Mouse (Mus musculus) CD8-positive naive resting alpha-beta T cell, adult 2 months (primary cell): ENCODE results near the gene Cyth1.

Experiments used
- DNase-seq, 2 experiments: peaks; one replicate each; pipeline ENCODE4 v3.0.0; 2022; ENCODE audit warnings: low read depth in 2 of 2, low spot score in 2 of 2

Cyth1 gene

DNA sequence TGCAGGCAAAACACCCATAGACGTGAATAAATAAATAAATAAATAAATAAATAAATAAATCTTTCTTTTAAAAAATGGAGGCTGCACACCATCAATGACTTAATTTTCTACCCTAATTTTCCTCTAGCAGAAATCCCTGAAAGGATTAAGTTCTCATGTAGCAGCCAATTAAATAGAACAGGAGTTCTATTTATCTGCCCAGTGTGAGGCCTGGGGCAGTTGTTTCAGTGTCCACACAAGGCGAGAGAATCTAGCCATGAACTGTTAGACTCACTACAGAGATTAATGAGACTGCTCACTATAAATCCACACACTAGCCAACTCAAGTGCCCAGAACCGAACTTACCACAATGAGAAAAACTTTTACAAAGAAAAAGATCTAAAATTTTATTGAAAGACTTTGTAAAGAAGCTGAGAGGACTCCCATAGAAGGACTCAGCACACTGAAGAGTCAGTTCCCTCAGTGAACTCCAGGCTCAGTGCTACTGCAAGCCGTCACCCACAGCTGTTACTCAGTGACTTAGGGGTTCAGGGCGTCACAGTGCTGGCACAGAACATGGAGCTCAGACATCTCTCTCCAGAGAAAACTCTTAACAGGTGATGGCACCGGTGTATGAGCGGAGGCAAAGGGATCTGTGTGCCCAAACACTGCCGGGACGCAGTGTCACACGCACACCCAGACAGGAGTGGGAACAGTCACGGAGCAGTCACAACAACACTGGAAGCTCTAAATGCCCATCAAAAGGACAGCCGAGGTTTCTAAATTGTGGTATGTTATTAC, 23.1 kb downstream of the Cyth1 start:
- DNase-seq = peak in 1 of 2 experiments; percentile 40

DNA sequence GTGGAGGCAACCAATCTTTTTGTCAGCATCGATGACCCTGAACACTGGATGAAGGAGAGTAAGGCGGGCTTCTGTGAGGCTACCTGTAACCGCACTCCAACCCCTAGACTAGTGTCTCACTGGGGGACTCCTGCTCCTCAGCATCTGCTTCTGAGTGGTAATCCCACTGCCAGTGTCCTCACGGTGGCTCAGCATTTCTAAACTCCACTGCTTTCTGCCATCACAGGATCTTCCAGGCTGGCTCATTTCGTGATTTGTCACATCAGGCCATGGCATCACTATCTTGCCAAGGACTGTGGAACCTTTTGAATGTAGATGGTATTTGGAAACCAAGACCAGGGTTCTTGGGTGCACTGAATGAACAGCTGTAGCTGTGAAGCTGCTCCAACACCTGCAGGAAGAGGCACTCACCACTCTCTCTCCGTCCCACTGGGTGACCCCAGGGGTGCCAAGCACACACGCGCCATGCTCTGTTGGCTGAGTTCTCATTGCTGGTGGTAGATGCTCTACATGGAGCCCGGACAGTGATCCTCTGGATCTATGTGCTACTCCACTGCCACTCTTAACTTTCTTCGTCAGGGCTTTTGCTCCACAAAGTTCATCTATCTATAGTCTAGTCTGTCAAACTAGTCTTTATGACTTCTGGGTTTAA, 24.9 kb downstream of the Cyth1 start:
- DNase-seq = no peak

- DNase-seq = no peak
These were observed 25.5 kb downstream of the Cyth1 start for GRCm38 (mm10) chr11:118222917-118223316.

DNA sequence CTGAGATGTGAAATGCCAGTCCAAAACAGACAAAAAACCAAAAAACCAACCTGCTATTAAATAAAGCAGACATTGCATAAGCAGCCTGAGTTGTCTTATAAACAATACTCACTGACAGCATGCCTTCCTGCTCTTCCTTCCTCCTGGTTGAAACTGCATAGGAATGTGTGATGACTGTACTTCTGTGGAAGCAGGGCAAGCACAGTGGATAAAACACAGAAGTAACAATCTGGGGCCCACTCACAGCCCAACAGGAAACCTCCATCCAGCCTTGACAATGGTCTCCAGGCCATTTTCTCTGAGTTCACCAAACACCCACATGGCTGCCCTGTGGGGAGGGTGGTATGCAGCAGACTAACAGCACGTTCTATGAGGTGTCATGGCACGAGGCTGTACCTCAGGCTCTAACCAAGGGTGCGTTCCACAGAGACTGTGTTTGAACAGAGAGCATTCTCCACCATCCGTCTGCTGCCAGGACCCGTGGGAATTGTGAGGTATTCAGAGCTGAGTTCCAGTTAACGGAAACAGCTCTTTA, 26.0 kb downstream of the Cyth1 start:
- DNase-seq = no peak

GRCm38 (mm10) chr11:118220561-118221262, 27.7 kb downstream of the Cyth1 start:
- peak; percentile 62 to 76 for DNase-seq

DNA sequence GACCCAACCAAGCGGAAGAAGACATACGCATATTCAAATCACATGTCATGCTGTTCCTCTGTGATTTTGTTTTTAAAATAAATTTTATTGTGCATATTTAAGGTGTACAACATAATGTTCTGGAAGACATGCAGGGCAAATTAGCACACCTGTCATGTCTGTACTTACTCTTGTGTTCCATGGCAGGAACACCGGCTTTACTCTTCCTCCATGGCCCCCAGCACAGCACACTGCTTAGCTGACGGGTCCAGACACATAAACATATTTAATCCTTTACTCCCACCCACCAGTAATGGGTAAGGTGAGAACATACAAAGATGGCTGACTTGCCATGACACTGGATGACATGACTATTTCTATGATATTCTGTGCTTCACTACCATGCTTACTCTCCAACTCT, 29.3 kb downstream of the Cyth1 start:
- DNase-seq = no peak

GRCm38 (mm10) chr11:118216468-118216867, 31.9 kb downstream of the Cyth1 start:
- no peak for DNase-seq

DNA sequence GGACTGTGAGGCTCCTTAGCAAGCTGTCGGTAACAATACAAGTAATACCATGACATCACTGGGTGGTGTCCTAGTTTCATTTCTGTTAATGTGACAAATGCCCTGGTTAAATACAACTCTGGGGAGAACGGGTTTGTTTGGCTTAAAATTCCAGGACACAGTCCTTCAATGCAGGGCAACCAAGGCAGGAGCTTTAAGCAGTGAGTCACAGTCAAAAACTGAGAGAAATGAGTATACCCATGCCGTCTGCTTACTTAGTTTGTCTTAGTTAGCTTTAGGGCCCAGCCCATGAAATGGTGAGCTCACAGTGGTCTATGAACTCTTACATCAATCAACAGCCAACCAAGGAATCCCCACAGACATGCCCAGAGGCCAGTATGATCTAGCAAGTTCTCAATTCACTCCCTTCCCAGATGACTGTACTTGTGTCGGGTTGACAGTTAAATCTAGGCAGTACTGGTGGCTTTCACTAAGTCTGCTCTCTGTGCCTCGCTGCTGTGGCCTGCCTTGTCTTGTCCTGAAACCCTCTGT, 32.4 kb downstream of the Cyth1 start:
- DNase-seq = no peak

DNA sequence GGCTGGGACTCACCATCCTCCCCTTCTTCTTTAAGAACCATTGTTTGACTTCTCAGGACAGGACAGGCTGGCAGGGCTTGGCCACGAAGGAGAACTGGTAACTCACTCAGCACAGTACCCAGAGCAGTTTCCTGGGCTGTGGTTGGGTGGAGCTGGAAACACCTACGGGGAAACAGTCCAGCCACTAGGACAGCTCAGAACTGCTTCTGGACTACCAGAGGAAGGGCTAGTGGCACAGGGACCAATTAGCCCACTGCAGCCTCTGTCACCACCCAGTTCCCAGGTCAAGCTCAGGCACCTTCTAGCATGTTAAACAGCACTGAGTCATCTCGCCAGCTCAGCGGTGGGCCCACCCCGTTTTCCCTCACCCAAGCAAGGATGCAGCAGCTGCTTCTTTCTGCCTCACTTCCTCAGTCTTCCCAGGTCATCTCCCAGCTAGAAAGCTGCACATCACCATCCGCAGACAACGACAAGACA, 35.7 kb downstream of the Cyth1 start:
- no peak for DNase-seq

- DNase-seq = no peak
These were observed 36.4 kb downstream of the Cyth1 start for GRCm38 (mm10) chr11:118211749-118212635.

DNA sequence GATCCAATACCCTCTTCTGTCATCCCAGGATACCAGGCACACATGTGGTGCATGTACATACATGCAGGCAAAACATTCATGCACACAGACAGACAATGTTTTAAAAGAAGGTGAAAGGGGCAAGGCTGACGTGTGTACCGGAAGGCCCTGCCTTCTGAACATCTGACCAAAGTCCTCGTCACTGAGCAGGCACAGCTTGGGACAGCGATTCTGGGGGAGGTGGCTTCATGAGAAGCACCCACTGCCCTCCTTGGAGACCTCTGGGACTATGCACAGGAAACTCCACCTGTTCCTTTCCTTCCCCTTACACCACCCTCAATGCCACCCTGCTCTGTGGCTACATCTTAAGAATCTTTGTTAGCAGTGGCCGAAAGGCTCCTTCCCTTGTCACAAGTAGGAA, 37.4 kb downstream of the Cyth1 start:
- no peak for DNase-seq

DNA sequence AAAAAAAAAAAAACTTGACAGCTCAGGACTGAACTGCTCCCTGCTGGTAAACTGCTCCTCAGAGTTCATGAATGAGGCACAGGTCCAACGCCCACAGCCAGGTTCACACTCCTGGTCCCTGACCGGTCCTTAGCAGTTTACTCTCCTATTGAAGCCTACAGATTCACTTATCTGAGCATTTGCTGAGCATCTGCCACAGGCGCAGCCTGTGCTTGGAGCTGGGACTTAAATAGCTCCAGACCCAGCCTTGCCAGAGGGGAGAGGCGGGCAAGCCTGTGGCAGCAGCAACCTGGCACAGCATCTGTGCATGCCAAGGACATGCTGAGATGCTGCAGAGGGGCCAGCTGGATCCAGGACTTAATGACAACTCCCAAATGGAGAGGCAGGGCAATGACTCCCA, 38.3 kb downstream of the Cyth1 start:
- DNase-seq = no peak

DNA sequence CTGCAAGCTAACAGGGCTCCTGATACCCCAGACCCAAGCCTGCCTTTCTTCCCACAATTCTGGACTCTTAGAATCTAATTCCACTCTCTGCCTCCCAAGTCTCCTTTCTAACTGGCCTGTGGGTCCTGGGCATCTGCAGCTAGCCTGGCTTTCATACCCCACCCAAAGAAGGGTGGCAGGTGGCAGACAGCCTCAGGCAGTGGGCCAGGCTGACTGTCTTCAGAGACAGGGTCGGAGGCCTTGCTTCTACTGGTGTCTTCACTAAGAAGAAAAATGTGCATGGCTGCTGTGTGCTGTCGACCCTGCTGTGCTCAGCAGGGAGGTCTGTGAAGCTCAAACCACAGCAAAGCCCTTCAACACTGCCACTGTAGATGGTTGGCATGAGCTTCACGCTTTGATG, 39.0 kb downstream of the Cyth1 start:
- no peak for DNase-seq

DNA sequence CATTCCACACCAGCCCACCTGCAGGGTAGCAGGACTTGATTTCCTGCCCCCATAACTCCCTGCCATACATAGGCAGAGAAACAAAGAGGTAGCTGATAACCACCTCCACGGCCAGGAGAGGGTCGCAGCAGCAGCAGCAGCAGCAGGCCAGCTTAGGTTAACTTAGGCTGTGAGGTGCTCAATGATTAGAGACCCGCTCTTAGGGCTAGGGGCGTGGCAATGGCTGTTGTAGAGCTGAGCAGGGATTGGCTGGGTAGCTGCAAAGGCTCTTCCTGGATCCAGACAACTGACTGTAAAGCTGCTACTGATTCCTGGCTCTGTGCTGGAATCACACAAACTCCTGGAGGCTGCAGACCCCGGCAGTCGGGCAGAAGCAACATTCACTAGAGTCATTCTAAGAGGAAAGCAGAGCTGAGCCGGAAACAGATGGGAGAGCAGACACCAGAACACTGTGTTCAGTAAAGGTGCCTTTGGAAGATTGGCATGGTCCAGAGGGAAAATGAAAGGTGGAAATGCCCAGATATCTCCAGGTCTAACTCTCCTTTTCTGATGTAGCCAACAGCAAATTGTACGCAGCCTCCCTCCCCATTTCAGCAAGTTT, 39.6 kb downstream of the Cyth1 start:
- DNase-seq = no peak

DNA sequence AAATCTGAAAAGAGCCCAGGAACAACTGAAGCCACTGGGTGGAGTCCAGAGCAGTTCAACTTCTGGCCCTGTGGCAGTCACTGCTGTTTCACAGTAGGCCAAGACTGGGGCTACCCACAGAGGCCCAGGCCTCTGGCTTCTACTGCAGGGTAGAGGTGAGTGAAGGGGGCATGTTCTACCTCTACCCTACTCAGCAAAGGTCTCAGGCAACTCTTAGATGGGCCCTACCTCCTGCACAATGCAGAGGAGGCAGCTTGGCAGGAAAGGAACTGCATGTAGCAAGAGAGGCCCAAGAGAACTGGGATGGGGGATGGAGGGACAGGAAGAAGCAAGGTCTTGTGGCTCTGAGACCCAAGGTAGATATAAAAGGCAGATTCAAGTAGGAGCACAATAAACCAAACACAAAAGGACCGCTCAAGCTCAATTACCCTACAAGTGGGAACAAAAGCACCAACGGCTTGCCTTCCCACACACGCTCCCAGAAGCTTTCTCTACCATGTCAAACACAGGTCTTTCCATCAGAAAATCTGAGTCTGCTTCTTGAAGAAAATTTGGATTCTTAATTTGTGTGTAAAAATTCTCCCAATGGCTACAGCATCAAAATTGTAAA, 40.9 kb downstream of the Cyth1 start:
- DNase-seq = no peak

DNA sequence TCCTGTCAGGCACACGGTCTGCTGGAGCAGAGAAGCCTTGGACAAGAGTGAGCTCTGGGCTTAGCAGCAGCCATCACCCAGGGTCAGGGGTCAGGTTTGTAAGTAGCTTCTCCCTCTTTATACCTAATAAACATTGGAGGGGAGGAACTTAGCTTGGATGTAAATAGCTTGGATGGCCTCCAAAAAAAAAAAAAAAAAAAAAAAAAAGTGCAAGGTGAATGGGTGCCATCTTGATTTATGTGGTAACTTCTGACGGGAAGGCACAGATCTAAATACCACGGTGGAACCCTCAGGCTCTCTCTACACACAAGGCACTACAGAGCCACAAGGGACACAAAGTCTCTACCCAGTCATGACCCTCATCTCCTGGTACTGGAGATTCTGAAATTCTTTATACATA, 42.1 kb downstream of the Cyth1 start:
- no peak for DNase-seq

DNA sequence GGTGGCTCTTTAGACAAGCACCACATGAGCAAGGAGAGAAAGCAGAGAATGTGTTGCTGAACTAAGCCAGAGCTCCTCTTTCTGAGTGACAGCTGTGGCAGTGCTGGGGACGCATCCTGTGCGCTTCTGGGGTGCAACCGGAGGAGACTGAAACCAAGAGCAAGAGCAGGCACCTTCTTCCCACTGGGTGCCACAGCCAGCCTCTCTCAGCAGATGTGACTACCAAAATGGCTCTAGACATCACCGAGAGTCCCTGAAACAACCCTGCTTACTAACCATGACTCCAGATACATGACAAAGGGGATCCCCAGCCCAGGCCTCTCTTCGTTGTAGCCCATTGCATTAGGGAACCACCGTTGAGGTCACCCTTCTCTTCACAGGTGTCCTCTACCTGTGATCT, 44.9 kb downstream of the Cyth1 start:
- DNase-seq = no peak

GRCm38 (mm10) chr11:118202410-118203233, 45.8 kb downstream of the Cyth1 start:
- DNase-seq = no peak
